Mouse (Mus musculus) liver, embryonic 14.5 days (tissue): ENCODE measurements around the gene Sbno2.

Experiments used
- CTCF ChIP-seq: IDR thresholded peaks from 2 replicates; pipeline ENCODE4 v1.5.1; 2016; ENCODE audit warnings: antibody characterized with exemption, low read depth, control low read depth
- EP300 ChIP-seq: IDR thresholded peaks from 2 replicates; pipeline ENCODE4 v1.6.1; 2016; ENCODE audit warnings: antibody characterized with exemption, low read depth

DNA sequence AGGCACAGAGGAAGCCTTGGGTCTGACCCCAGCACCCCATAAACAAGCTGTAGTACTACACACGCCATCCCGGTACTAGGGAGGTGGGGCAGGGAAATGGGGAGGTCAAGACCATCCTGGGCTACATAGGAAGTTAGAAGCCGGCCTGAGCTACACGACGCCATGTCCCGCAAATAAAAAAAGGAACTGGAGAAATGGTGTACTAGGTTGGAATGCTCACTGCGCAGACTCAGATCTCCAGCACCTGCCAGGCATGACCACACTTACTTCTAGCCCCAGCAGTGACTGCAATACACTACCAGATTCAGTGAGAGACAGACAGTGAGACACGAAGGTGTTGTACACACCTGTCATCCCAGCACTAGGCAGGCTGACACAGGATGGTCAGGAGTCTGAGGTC, 17.9 kb downstream of the Sbno2 start:
- no peak for TF ChIP-seq CTCF
- no peak for TF ChIP-seq EP300
